Mouse (Mus musculus) midbrain, embryonic 10.5 days (tissue): ENCODE results near the gene Tbxas1. TPM values are rescaled to one million over a fixed set of nuclear protein-coding genes. Genes with fewer than 3 reads are reported as not detected.

Source experiments
- DNase-seq: peaks from one replicate; pipeline ENCODE4 v3.0.0-alpha.2; 2017; ENCODE audit warnings: low spot score
- H3K27ac ChIP-seq: fragments of 300-500 bp; sonication (generic); replicated peaks from 2 replicates; pipeline ENCODE4 v1.5.1; 2016; ENCODE audit warnings: mild to moderate bottlenecking
- H3K27me3 ChIP-seq: fragments of 300-500 bp; sonication (generic); 2 replicates; pipeline ENCODE4 v1.6.1; 2016; ENCODE audit warnings: low read depth, mild to moderate bottlenecking; ENCODE audit not compliant: poor library complexity, severe bottlenecking
- H3K36me3 ChIP-seq: fragments of 300-500 bp; sonication (generic); 2 replicates; pipeline ENCODE4 v1.6.1; 2016; ENCODE audit warnings: mild to moderate bottlenecking, moderate library complexity
- H3K4me1 ChIP-seq: fragments of 300-500 bp; sonication (generic); 2 replicates; pipeline ENCODE4 v1.6.1; 2016
- H3K4me3 ChIP-seq: fragments of 300-500 bp; sonication (generic); 2 replicates; pipeline ENCODE4 v1.5.1; 2016; ENCODE audit warnings: mild to moderate bottlenecking, moderate library complexity
- H3K9me3 ChIP-seq: fragments of 300-500 bp; sonication (generic); replicated peaks from 2 replicates; pipeline ENCODE4 v1.6.1; 2016; ENCODE audit warnings: mild to moderate bottlenecking
- WGBS: fragments of 180-500 bp; shearing (Covaris S2); methylation state at CpG from one replicate; pipeline ENCODE4 v1.1.7; 2016; 5-methylcytosine and 5-hydroxymethylcytosine counted together
- polyA plus RNA-seq: library from polyadenylated mRNA; unstranded; fragments of >200 nt; fragmentation: Nextera tagmentation; extraction: Ambion mirVana; gene quantifications from 2 replicates; pipeline ENCODE4 v1.2.1, GENCODE M21; 2016

Gene Tbxas1
- polyA plus RNA-seq, 1 experiment from 2014 or later: 1.1 TPM

GRCm38 (mm10) chr6:38841551-38841950 is 33.7 kb upstream of the Tbxas1 start:
- WGBS: 92% methylated on average over 3 of the region's 3 CpGs
- no peaks in the 10 kb centered on the region for H3K27me3 ChIP-seq
- DNase-seq: no peak
- H3K9me3 ChIP-seq: no peaks in the 10 kb centered on the region
- H3K4me1 ChIP-seq: peaks cover 41% of the 10 kb centered on the region
- H3K4me3 ChIP-seq: no peak overlapping the region
- no peak overlapping the region for H3K27ac ChIP-seq
- H3K36me3 ChIP-seq: peaks cover 27% of the 10 kb centered on the region

GRCm38 (mm10) chr6:38845117-38845516 is 30.1 kb upstream of the Tbxas1 start:
- no peaks in the 10 kb centered on the region for H3K27me3 ChIP-seq
- no peak for DNase-seq
- H3K36me3 ChIP-seq: 0 out of 2 replicates have a peak, but pooled peaks cover 3% of the 10 kb centered on the region
- 53% methylated on average over 1 of the region's 1 CpGs for WGBS
- peaks cover 47% of the 10 kb centered on the region for H3K4me1 ChIP-seq
- no peak overlapping the region for H3K27ac ChIP-seq
- no peak overlapping the region for H3K4me3 ChIP-seq
- H3K9me3 ChIP-seq: no peaks in the 10 kb centered on the region

- H3K4me1 ChIP-seq: peaks cover 41% of the 10 kb centered on the region
- DNase-seq: no peak
Measured at GRCm38 (mm10) chr6:38845876-38846275, 29.3 kb upstream of the Tbxas1 start.

GRCm38 (mm10) chr6:38846330-38847195 is 28.6 kb upstream of the Tbxas1 start:
- Histone ChIP-seq H3K27me3 (no peaks in the 10 kb centered on the region), H3K9me3 (no peaks in the 10 kb centered on the region), H3K36me3 (peaks cover 7% of the 10 kb centered on the region; the same call in 1 of the 2 replicates), H3K4me3 (no peak overlapping the region), H3K4me1 (peaks cover 37% of the 10 kb centered on the region), H3K27ac (no peak overlapping the region)
- DNase-seq: no peak
- 91% methylated on average over 6 of the region's 6 CpGs for WGBS

More at GRCm38 (mm10) chr6:38845876-38846275, 29.3 kb upstream of the Tbxas1 start:
- Histone ChIP-seq H3K9me3 (no peaks in the 10 kb centered on the region), H3K4me3 (no peak overlapping the region), H3K27ac (no peak overlapping the region), H3K36me3 (0 out of 2 replicates have a peak, but pooled peaks cover 3% of the 10 kb centered on the region), H3K27me3 (no peaks in the 10 kb centered on the region)
- 80% methylated on average over 5 of the region's 5 CpGs for WGBS

- no peak for DNase-seq
- Histone ChIP-seq H3K27me3 (no peaks in the 10 kb centered on the region), H3K36me3 (peaks cover 7% of the 10 kb centered on the region; the same call in 1 of the 2 replicates), H3K4me1 (peaks cover 37% of the 10 kb centered on the region), H3K9me3 (no peaks in the 10 kb centered on the region), H3K27ac (no peak overlapping the region), H3K4me3 (no peak overlapping the region)
- 83% methylated on average over 1 of the region's 1 CpGs for WGBS
Measured at GRCm38 (mm10) chr6:38847447-38847846, 27.8 kb upstream of the Tbxas1 start.

GRCm38 (mm10) chr6:38847958-38848910 is 27.0 kb upstream of the Tbxas1 start:
- DNase-seq: peak; percentile 8
- 87% methylated on average over 3 of the region's 3 CpGs for WGBS
- no peaks in the 10 kb centered on the region for H3K9me3 ChIP-seq
- H3K4me1 ChIP-seq: peaks cover 37% of the 10 kb centered on the region
- H3K27me3 ChIP-seq: no peaks in the 10 kb centered on the region
- H3K27ac ChIP-seq: no peak overlapping the region
- peaks cover 6% of the 10 kb centered on the region; the same call in 1 of the 2 replicates for H3K36me3 ChIP-seq
- no peak overlapping the region for H3K4me3 ChIP-seq

GRCm38 (mm10) chr6:38850715-38851259 is 24.4 kb upstream of the Tbxas1 start:
- Histone ChIP-seq H3K9me3 (no peaks in the 10 kb centered on the region), H3K4me3 (no peak overlapping the region), H3K4me1 (peaks cover 37% of the 10 kb centered on the region), H3K27me3 (no peaks in the 10 kb centered on the region), H3K36me3 (peaks cover 4% of the 10 kb centered on the region; the same call in 1 of the 2 replicates), H3K27ac (no peak overlapping the region)
- WGBS: 93% methylated on average over 6 of the region's 6 CpGs
- peak; percentile 6 for DNase-seq

- Histone ChIP-seq H3K36me3 (peaks cover 4% of the 10 kb centered on the region; the same call in 1 of the 2 replicates), H3K9me3 (no peaks in the 10 kb centered on the region), H3K27ac (no peak overlapping the region), H3K4me3 (no peak overlapping the region), H3K27me3 (no peaks in the 10 kb centered on the region), H3K4me1 (peaks cover 27% of the 10 kb centered on the region)
- DNase-seq: no peak
- WGBS: 90% methylated on average over 2 of the region's 2 CpGs
Measured at GRCm38 (mm10) chr6:38851740-38852139, 23.5 kb upstream of the Tbxas1 start.

GRCm38 (mm10) chr6:38853561-38853992 is 21.6 kb upstream of the Tbxas1 start:
- Histone ChIP-seq H3K27me3 (no peaks in the 10 kb centered on the region), H3K4me1 (peaks cover 19% of the 10 kb centered on the region), H3K9me3 (no peaks in the 10 kb centered on the region), H3K27ac (no peak overlapping the region), H3K4me3 (no peak overlapping the region), H3K36me3 (peaks cover 4% of the 10 kb centered on the region; the same call in 1 of the 2 replicates)
- DNase-seq: no peak
- WGBS: 83% methylated on average over 5 of the region's 5 CpGs

GRCm38 (mm10) chr6:38859819-38860218 is 15.4 kb upstream of the Tbxas1 start:
- 93% methylated on average over 1 of the region's 1 CpGs for WGBS
- H3K4me1 ChIP-seq: peaks cover 10% of the 10 kb centered on the region
- no peaks in the 10 kb centered on the region for H3K27me3 ChIP-seq
- H3K36me3 ChIP-seq: no peaks in the 10 kb centered on the region
- H3K9me3 ChIP-seq: no peaks in the 10 kb centered on the region
- no peak overlapping the region for H3K4me3 ChIP-seq
- no peak for DNase-seq
- H3K27ac ChIP-seq: no peak overlapping the region

- no peak overlapping the region for H3K4me3 ChIP-seq
- peaks cover 14% of the 10 kb centered on the region for H3K4me1 ChIP-seq
- no peaks in the 10 kb centered on the region for H3K36me3 ChIP-seq
- 96% methylated on average over 2 of the region's 2 CpGs for WGBS
- peak; percentile 8 for DNase-seq
- H3K27me3 ChIP-seq: no peaks in the 10 kb centered on the region
- no peak overlapping the region for H3K27ac ChIP-seq
- H3K9me3 ChIP-seq: no peaks in the 10 kb centered on the region
Measured at GRCm38 (mm10) chr6:38860301-38860700, 14.9 kb upstream of the Tbxas1 start.

- no peak for DNase-seq
- Histone ChIP-seq H3K27ac (no peak overlapping the region), H3K27me3 (no peaks in the 10 kb centered on the region), H3K4me1 (peaks cover 46% of the 10 kb centered on the region), H3K4me3 (no peak overlapping the region), H3K9me3 (no peaks in the 10 kb centered on the region), H3K36me3 (no peaks in the 10 kb centered on the region)
- WGBS: 78% methylated on average over 3 of the region's 3 CpGs
Measured at GRCm38 (mm10) chr6:38863595-38863994, 11.6 kb upstream of the Tbxas1 start.
